Mouse (Mus musculus): ENCODE results near the gene Oip5.
A peak's percentile ranks its signal among the peaks of the same experiment; 100 is the strongest.

Gene Oip5

DNA sequence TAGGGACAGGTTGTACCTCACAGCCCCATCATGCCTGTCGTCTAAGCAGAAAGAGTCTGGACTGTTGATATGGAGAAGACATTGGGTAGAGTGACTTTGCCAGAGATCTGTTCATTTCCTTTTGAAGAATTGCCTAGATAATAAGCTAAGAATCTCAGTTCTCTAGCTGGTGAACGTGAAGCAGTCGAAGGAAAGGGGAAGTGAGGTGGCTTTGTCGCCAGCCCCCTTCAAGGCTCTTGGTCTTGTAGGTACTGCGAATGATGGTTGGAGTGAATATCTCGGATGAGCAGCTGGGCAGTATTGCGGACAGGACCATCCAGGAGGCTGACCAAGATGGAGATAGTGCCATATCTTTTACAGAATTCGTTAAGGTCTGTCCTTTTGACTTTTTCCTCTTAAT lies 34.0 kb downstream of the Oip5 start:
- no peak for DNase-seq

DNA sequence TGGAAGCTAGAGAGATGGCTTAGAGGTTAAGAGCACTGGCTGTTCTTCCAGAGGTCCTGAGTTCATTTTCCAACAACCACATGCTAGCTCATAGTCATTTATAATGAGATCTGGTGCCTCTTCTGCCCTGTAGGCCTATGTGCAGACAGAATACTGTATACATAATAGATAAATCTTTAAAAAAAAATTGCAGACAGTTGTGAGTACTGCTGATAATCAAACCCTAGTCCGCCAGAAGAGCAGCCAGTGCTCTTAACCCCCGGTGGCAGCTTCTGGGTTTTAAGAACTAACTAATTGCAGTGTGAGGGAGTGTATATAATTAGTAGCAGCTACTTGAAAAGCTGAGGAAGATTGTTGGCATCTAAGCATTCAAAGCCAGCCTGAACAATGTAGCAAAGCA lies 34.8 kb downstream of the Oip5 start:
- DNase-seq = no peak

DNA sequence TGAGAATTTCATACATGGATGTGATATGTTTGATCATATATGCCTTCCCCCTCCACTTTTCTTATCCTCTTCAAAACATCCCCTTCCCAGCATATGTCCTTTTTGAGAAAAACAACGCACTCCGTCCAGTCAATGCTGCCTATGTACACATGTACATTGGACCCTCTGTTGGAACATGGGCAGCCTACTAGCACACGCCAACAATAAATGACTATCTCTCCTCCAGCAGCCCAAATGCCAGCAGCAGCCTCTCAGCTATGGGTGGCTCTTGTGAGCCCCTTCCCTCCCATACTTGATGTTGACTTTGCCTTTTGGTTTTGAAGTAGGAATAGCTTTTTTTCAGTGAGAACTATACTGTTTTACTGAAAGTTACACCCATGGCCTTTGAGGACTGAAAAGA lies 36.7 kb downstream of the Oip5 start:
- no peak for DNase-seq

DNA sequence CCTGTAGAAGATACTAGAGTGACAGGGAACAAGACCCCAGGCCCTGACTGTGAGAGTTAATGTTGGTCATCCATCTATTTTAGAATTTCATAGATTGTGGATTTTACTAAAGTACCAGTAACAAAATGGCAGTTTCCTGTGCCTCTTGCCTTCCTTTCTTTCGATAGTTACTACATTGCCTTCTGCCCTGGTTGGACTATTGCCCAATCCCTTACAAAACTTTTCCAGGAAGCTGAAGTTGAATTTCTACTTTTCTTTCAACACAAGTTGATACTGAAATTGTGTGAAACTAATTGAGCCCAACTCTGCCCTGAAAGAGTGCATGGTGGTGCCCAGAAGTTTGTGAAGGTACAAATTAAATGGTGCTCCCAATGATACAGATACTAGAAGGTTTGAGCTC lies 45.8 kb downstream of the Oip5 start:
- no peak for DNase-seq

DNA sequence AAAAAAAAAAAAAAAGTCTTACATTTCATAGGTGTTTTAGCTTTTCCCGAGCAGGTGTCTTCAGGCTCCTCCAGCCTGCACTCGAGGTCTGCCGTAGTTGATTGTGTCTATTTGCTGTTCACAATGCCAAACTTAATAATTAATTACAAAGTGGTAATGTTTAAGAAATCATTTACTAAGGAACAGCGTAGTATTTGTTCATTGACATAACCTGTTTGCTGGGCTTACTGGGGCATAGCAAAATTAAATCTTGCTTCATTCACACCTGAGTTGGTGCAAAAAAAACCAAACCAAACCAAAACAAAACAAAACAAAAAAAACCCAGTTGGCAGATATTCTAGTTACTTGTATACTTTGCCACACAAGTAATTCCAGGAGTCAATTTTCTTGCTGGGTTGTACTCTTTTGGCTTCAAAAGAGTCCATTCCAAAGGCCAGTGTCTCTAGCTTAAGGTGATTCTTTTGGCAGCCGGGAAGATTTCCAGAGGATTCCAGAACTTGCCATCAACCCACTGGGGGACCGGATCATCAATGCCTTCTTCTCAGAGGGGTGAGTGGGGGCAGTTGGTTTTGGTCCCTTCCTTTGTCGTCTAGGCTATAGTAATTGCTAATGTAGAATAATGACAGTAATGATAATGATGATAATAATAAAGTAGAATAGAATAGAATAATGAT lies 52.0 kb downstream of the Oip5 start:
- peak; percentile 65 for DNase-seq

DNA sequence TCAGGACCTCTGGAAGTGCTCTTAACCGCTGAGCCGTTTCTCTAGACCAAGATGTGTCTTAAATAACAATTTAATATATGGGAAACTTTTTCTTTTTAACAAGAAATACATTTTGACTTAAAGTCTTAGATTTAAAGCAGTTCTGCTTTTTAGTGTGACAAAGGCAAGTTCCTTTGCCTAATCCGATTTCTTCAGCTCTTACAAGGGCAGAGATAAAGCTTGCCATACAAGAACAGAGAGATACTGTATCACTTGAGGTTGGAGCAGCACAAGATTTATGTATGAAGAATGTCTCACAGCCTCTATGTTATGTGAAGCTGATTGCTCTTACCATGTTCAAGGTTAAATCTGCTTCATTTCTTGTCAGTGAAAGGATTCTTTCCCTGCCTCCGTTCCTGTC lies 53.0 kb downstream of the Oip5 start:
- DNase-seq = no peak

DNA sequence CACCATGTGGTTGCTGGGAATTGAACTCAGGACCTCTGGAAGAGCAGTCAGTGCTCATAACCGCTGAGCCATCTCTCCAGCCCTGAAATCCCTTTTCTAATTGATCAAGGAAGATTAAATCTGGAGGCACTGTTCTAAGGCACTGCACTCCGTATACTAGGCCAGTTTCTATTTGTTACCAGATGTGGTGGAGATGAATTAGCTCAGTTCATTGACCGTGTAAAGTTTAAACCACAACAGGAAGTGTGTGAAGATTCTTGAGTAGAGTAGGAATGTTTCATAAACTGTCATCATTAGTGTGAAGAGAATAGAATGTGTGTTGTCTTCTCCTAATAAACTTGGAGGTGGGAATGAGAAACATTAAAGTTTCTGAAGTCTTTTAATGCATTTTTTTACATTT lies 56.5 kb downstream of the Oip5 start:
- no peak for DNase-seq
